Mouse (Mus musculus): ENCODE measurements around the gene Atp1b2. TPM values are rescaled to one million over a fixed set of nuclear protein-coding genes. Genes with fewer than 3 reads are reported as not detected.
A peak's percentile ranks its signal among the peaks of the same experiment; 100 is the strongest.

Gene Atp1b2
- polyA plus RNA-seq, 2 experiments: 10.4 to 17.9 TPM

DNA sequence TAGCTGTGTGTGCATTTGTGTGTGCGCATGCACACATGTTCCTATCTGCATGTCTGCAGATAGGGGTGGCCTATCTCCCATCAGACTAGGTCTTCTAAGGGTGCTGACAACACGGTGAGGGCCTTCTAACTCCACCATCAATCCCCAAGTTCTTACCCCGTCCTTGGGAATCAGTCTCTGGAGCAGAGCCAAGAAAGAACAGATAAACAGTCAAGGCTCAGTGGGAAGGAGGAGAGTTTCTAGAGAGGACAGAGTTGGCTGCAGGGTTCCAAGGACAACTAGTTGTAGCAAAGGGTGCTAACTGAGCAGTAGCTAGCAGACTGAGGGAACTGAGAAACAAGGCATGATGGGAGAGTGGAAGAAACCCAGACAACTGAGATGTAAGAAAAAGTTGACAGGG lies 4.0 kb downstream of the Atp1b2 start:
- 81% methylated on average over 3 of the region's 3 CpGs for WGBS
- H3K4me2 ChIP-seq (replicated peaks; ENCODE audit: low read depth, low read length, severe bottlenecking): no peak overlapping the region
- DNase-seq (ENCODE audit: low spot score): no peak

DNA sequence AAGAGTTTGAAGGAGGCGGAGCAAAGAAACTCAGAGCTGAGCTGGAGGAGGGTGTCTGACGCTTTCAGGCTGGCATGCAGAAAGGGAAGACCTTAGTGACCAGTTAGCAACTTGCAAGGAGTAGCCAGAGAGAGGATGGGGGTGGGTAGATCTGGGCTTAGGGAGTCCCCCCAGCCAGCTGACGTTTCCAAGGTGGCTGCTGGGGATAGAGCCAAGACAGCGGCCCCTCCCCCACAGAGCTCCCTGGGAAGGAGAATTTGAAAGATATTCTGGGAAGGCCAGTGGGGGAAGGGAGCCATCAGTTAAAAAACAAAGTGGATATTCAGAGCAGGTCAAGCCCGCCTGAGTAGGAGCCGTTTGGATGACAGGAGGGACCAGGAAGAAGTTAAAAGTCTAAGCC lies 5.6 kb downstream of the Atp1b2 start:
- Histone ChIP-seq H3K36me3 (ENCODE audit: control insufficient read depth, insufficient read depth, low read length) (0 out of 2 replicates have a peak, but pooled peaks cover 6% of the 10 kb centered on the region), H3K9me3 (ENCODE audit: control insufficient read depth, low read length) (no peaks in the 10 kb centered on the region), H3K4me3 (replicated peaks; ENCODE audit: low read length) (no peak overlapping the region), H3K27ac (replicated peaks; ENCODE audit: low read depth, low read length) (0 out of 2 replicates have a peak overlapping the region, but pooled peaks have one; percentile 0), H3K9ac (ENCODE audit: low read depth, low read length, severe bottlenecking) (no peak overlapping the region), H3K27me3 (ENCODE audit: control insufficient read depth, insufficient read depth, low read length) (no peaks in the 10 kb centered on the region; the same call in 1 of the 2 replicates), H3K4me1 (ENCODE audit: control insufficient read depth, insufficient read depth, low read length) (peaks cover 23% of the 10 kb centered on the region), H3K4me2 (replicated peaks; ENCODE audit: low read depth, low read length, severe bottlenecking) (0 out of 2 replicates have a peak overlapping the region, but pooled peaks have one; percentile 5)
- TF ChIP-seq POLR2A (IDR thresholded peaks at IDR 0.05; ENCODE audit: borderline replicate concordance, extremely low read depth, insufficient read depth, insufficient read length): no peak
- peak; percentile 67 for DNase-seq (ENCODE audit: low spot score)
- ATAC-seq (ENCODE audit: low FRiP score, low read depth): peak; percentile 53
- 10% methylated on average over 6 of the region's 6 CpGs for WGBS

More for the DNA sequence above, 4.0 kb downstream of the Atp1b2 start:
- ATAC-seq (ENCODE audit: low FRiP score, low read depth): no peak
- no peaks in the 10 kb centered on the region; the same call in 1 of the 2 replicates for H3K27me3 ChIP-seq (ENCODE audit: control insufficient read depth, insufficient read depth, low read length)
- H3K9ac ChIP-seq (ENCODE audit: low read depth, low read length, severe bottlenecking): no peak overlapping the region
- peaks cover 28% of the 10 kb centered on the region for H3K4me1 ChIP-seq (ENCODE audit: control insufficient read depth, insufficient read depth, low read length)
- H3K4me3 ChIP-seq (replicated peaks; ENCODE audit: low read length): no peak overlapping the region
- H3K9me3 ChIP-seq (ENCODE audit: control insufficient read depth, low read length): no peaks in the 10 kb centered on the region
- TF ChIP-seq POLR2A (IDR thresholded peaks at IDR 0.05; ENCODE audit: borderline replicate concordance, extremely low read depth, insufficient read depth, insufficient read length): no peak
- no peak overlapping the region for H3K27ac ChIP-seq (replicated peaks; ENCODE audit: low read depth, low read length)
- H3K36me3 ChIP-seq (ENCODE audit: control insufficient read depth, insufficient read depth, low read length): 0 out of 2 replicates have a peak, but pooled peaks cover 6% of the 10 kb centered on the region

DNA sequence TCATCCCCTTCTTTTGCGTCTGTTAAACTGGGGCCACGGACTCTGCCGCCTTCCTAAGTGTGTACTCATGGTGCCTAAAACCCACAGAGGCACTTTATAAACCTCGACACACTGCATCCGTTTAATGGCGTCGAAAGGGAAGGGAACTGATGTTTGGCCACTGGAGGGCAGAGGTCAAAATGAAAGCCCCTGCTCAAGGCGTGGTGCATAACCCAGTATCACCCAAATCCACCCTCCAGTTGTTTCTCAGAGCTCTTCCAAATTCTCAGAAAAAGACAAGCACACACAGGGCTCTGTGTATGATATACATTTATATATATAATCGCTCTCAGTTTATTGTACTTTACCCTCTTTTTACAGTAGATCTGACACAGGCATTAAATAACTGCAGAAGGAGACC lies 6.3 kb downstream of the Atp1b2 start:
- no peaks in the 10 kb centered on the region for H3K9me3 ChIP-seq (ENCODE audit: control insufficient read depth, low read length)
- DNase-seq (ENCODE audit: low spot score) (no peak), ATAC-seq (ENCODE audit: low FRiP score, low read depth) (no peak)
- peaks cover 20% of the 10 kb centered on the region for H3K4me1 ChIP-seq (ENCODE audit: control insufficient read depth, insufficient read depth, low read length)
- no peaks in the 10 kb centered on the region; the same call in 1 of the 2 replicates for H3K27me3 ChIP-seq (ENCODE audit: control insufficient read depth, insufficient read depth, low read length)
- WGBS: 10% methylated on average over 9 of the region's 9 CpGs
- no peak overlapping the region for H3K4me3 ChIP-seq (replicated peaks; ENCODE audit: low read length)
- H3K36me3 ChIP-seq (ENCODE audit: control insufficient read depth, insufficient read depth, low read length): 0 out of 2 replicates have a peak, but pooled peaks cover 10% of the 10 kb centered on the region
- no peak overlapping the region for H3K4me2 ChIP-seq (replicated peaks; ENCODE audit: low read depth, low read length, severe bottlenecking)
- H3K9ac ChIP-seq (ENCODE audit: low read depth, low read length, severe bottlenecking): no peak overlapping the region
- no peak for TF ChIP-seq POLR2A (IDR thresholded peaks at IDR 0.05; ENCODE audit: borderline replicate concordance, extremely low read depth, insufficient read depth, insufficient read length)
- no peak overlapping the region; the same call in 1 of the 2 replicates for H3K27ac ChIP-seq (replicated peaks; ENCODE audit: low read depth, low read length)

DNA sequence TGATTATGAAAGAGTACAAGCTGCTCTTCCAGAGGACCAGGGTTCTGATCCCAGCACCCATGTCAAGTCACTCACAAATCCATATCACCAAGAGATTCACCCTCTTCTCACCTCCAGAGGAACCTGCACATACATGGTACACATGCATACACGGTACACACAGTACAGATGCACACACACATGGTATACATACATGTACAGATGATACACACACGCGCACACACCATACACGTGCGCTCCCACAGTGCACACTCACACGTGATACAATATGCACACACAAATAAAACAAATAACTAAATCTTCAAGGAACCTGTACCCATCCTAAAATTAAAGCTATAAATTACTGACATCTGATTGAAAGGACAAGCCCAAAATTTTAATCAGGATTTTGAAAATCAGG lies 10.9 kb downstream of the Atp1b2 start:
- DNase-seq (ENCODE audit: low spot score) (no peak), ATAC-seq (ENCODE audit: low FRiP score, low read depth) (no peak)
- Histone ChIP-seq H3K4me3 (replicated peaks; ENCODE audit: low read length) (no peak overlapping the region), H3K9ac (ENCODE audit: low read depth, low read length, severe bottlenecking) (no peak overlapping the region), H3K27me3 (ENCODE audit: control insufficient read depth, insufficient read depth, low read length) (no peaks in the 10 kb centered on the region), H3K4me1 (ENCODE audit: control insufficient read depth, insufficient read depth, low read length) (peaks cover 5% of the 10 kb centered on the region), H3K27ac (replicated peaks; ENCODE audit: low read depth, low read length) (no peak overlapping the region), H3K4me2 (replicated peaks; ENCODE audit: low read depth, low read length, severe bottlenecking) (no peak overlapping the region), H3K36me3 (ENCODE audit: control insufficient read depth, insufficient read depth, low read length) (peaks cover 30% of the 10 kb centered on the region), H3K9me3 (ENCODE audit: control insufficient read depth, low read length) (no peaks in the 10 kb centered on the region)
- 96% methylated on average over 6 of the region's 6 CpGs for WGBS
- no peak for TF ChIP-seq POLR2A (IDR thresholded peaks at IDR 0.05; ENCODE audit: borderline replicate concordance, extremely low read depth, insufficient read depth, insufficient read length)

DNA sequence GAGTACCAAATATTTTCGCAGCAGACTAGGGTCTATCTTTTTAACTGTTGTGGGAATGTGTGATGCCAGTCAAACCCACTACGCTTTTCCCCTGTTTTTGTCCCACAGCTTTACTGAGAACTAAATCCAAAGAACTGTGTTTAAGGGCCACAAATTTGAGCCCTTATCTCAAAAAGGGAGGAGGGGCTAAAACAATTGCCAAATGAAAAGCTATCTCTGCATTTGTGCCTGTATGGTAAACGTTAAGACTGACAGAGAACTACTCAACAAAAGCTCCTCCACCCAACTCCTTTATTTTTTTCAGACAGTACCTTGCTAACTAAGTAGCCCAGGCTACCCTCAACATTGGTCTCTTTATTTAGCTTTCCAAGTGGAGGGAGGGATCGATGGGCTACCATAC lies 12.9 kb downstream of the Atp1b2 start:
- 88% methylated on average over 4 of the region's 4 CpGs for WGBS
- ATAC-seq (ENCODE audit: low FRiP score, low read depth) (no peak), DNase-seq (ENCODE audit: low spot score) (no peak)
- peaks cover 50% of the 10 kb centered on the region for H3K36me3 ChIP-seq (ENCODE audit: control insufficient read depth, insufficient read depth, low read length)
- TF ChIP-seq POLR2A (IDR thresholded peaks at IDR 0.05; ENCODE audit: borderline replicate concordance, extremely low read depth, insufficient read depth, insufficient read length): no peak
- H3K4me3 ChIP-seq (replicated peaks; ENCODE audit: low read length): no peak overlapping the region
- no peak overlapping the region for H3K4me2 ChIP-seq (replicated peaks; ENCODE audit: low read depth, low read length, severe bottlenecking)
- H3K4me1 ChIP-seq (ENCODE audit: control insufficient read depth, insufficient read depth, low read length): no peaks in the 10 kb centered on the region
- H3K27ac ChIP-seq (replicated peaks; ENCODE audit: low read depth, low read length): 0 out of 2 replicates have a peak overlapping the region, but pooled peaks have one; percentile 19
- H3K27me3 ChIP-seq (ENCODE audit: control insufficient read depth, insufficient read depth, low read length): no peaks in the 10 kb centered on the region
- H3K9me3 ChIP-seq (ENCODE audit: control insufficient read depth, low read length): no peaks in the 10 kb centered on the region
- H3K9ac ChIP-seq (ENCODE audit: low read depth, low read length, severe bottlenecking): no peak overlapping the region
